In genomic region chr15:81057736-81058135, GRCm38 (mm10) we compare ENCODE assay signal across 25 mouse cellular contexts.
"Had no signal": no experiment of that assay in that cellular context is flagged by ENCODE, and none has a peak within 500 bp of the region (broad histone marks: within the 10 kb centered on the region; RNA-seq: fewer than 3 reads in every experiment).

No protein-coding gene starts in this region.

- H3K9me3 ChIP-seq: heart, embryonic 13.5 days; heart, embryonic 15.5 days; hindbrain, embryonic 13.5 days; hindbrain, embryonic 15.5 days; kidney, embryonic 15.5 days; limb, embryonic 10.5 days; limb, embryonic 12.5 days; liver, embryonic 13.5 days had no signal

- DNase-seq: gastrocnemius, postnatal 25 days; heart, adult 11 months; heart, adult 2 months; heart, postnatal 14 days; heart, postnatal 36 days; kidney, adult 11 months; kidney, adult 2 months; kidney, adult 9 months; kidney, postnatal 14 days; kidney, postnatal 4 days; layer of hippocampus, postnatal 36 days; liver; liver, embryonic 13.5 days had no signal

- H3K27ac ChIP-seq: heart, adult 2 months; heart, embryonic 13.5 days; heart, embryonic 15.5 days; hindbrain, embryonic 13.5 days; hindbrain, embryonic 15.5 days; hindbrain, postnatal 0 days; kidney, embryonic 15.5 days; kidney, postnatal 0 days; layer of hippocampus, adult 2 months; limb, embryonic 10.5 days; limb, embryonic 12.5 days; liver, embryonic 13.5 days had no signal

- H3K36me3 ChIP-seq: heart, embryonic 13.5 days; heart, embryonic 15.5 days; hindbrain, embryonic 13.5 days; hindbrain, embryonic 15.5 days; kidney, embryonic 15.5 days; limb, embryonic 12.5 days; liver, embryonic 13.5 days had no signal

- H3K4me2 ChIP-seq: heart, embryonic 11.5 days; heart, embryonic 13.5 days; heart, embryonic 15.5 days; hindbrain, embryonic 13.5 days; hindbrain, embryonic 15.5 days; kidney, embryonic 15.5 days; limb, embryonic 12.5 days; liver, embryonic 11.5 days; liver, embryonic 13.5 days had no signal

- H3K27me3 ChIP-seq: heart, embryonic 15.5 days; hindbrain, embryonic 13.5 days; hindbrain, embryonic 15.5 days; kidney, embryonic 15.5 days; limb, embryonic 12.5 days; liver, embryonic 13.5 days had no signal

- H3K9ac ChIP-seq: heart, embryonic 13.5 days; heart, embryonic 15.5 days; hindbrain, embryonic 13.5 days; hindbrain, embryonic 15.5 days; kidney, embryonic 15.5 days; limb, embryonic 12.5 days; liver, embryonic 13.5 days had no signal

- ATAC-seq: hindbrain, postnatal 0 days had no signal

- H3K4me3 ChIP-seq: heart, adult 2 months; heart, embryonic 13.5 days; heart, embryonic 15.5 days; hindbrain, embryonic 13.5 days; hindbrain, embryonic 15.5 days; kidney, embryonic 15.5 days; layer of hippocampus, adult 2 months; limb, embryonic 10.5 days; limb, embryonic 12.5 days; liver, embryonic 13.5 days had no signal
